Mouse (Mus musculus): ENCODE measurements at regions not wholly inside any gene's neighbourhood (a gene's known extent, or its start where the extent isn't known, plus 50 kb on each side); places are given as distances from the start of the nearest gene placed in this dataset.

- Histone ChIP-seq H3K27me3 (ENCODE audit: control insufficient read depth in 1 of 2, insufficient read depth in 2 of 2, low read length in 2 of 2) (no peaks in the 10 kb centered on the region; a peak in 1 of 4 replicates), H3K9me3 (replicated peaks; ENCODE audit: insufficient read depth, low read length) (no peaks in the 10 kb centered on the region), H3K27ac (ENCODE audit: control insufficient read depth, low read depth, low read length) (no peak overlapping the region), H3K4me1 (ENCODE audit: control insufficient read depth in 1 of 2, insufficient read depth in 2 of 2, low read length in 2 of 2) (no peaks in the 10 kb centered on the region), H3K36me3 (ENCODE audit: control insufficient read depth in 1 of 2, insufficient read depth in 2 of 2, low read length in 2 of 2) (no peaks in the 10 kb centered on the region), H3K4me3 (ENCODE audit: control insufficient read depth in 1 of 2, insufficient read depth in 1 of 2, low read depth in 2 of 2, low read length in 2 of 2) (no peak overlapping the region), H3K9ac (ENCODE audit: control insufficient read depth, low read depth, low read length, poor library complexity, severe bottlenecking) (no peak overlapping the region), H3K79me2 (ENCODE audit: control insufficient read depth, insufficient read depth, low read length, poor library complexity) (no peaks in the 10 kb centered on the region)
- TF ChIP-seq ZC3H11A (IDR thresholded peaks at IDR 0.05; ENCODE audit: low read depth, low read length) = no peak
- TF ChIP-seq TAL1 (IDR thresholded peaks at IDR 0.05; ENCODE audit: low read length) = no peak
- TF ChIP-seq ZMIZ1 (IDR thresholded peaks at IDR 0.05; ENCODE audit: low read depth, low read length) = no peak
- no peak for TF ChIP-seq CHD1 (IDR thresholded peaks at IDR 0.05; ENCODE audit: low read depth, low read length)
- TF ChIP-seq USF2 (IDR thresholded peaks at IDR 0.05; ENCODE audit: borderline replicate concordance in 1 of 2, insufficient read depth in 1 of 2, low read depth in 1 of 2, low read length in 2 of 2) = no peak
- no peak for TF ChIP-seq NELFE (IDR thresholded peaks at IDR 0.05; ENCODE audit: low read depth, low read length)
- TF ChIP-seq SMC3 (IDR thresholded peaks at IDR 0.05; ENCODE audit: low read depth, low read length) = no peak
- TF ChIP-seq NRF1 (IDR thresholded peaks at IDR 0.05; ENCODE audit: insufficient read depth, low read depth, low read length, poor library complexity, severe bottlenecking) = no peak
- no peak for TF ChIP-seq TBP (IDR thresholded peaks at IDR 0.05; ENCODE audit: low read depth, low read length)
- no peak for TF ChIP-seq BHLHE40 (IDR thresholded peaks at IDR 0.05; ENCODE audit: borderline replicate concordance, low read depth, low read length)
- TF ChIP-seq CTCF (IDR thresholded peaks at IDR 0.05 in 2 of 3, conservative IDR thresholded peaks at IDR 0.05 in 1 of 3; ENCODE audit: control insufficient read depth in 1 of 3, insufficient read depth in 1 of 3, low read depth in 2 of 3, low read length in 3 of 3, poor library complexity in 1 of 3, severe bottlenecking in 1 of 3) = no peak
- no peak for TF ChIP-seq ELF1 (IDR thresholded peaks at IDR 0.05; ENCODE audit: low read depth, low read length)
- TF ChIP-seq SIN3A (IDR thresholded peaks at IDR 0.05; ENCODE audit: low read length) = no peak
- no peak for TF ChIP-seq GABPA (IDR thresholded peaks at IDR 0.05; ENCODE audit: low read depth, low read length)
- TF ChIP-seq UBTF (IDR thresholded peaks at IDR 0.05; ENCODE audit: borderline replicate concordance, insufficient read depth, low read depth, low read length) = no peak
- TF ChIP-seq MYB (IDR thresholded peaks at IDR 0.05; ENCODE audit: low read depth, low read length) = no peak
- no peak for TF ChIP-seq RCOR1 (IDR thresholded peaks at IDR 0.05; ENCODE audit: low read depth, low read length)
- no peak for TF ChIP-seq MAFK (IDR thresholded peaks at IDR 0.05; ENCODE audit: borderline replicate concordance, low read depth, low read length)
- no peak for TF ChIP-seq MEF2A (IDR thresholded peaks at IDR 0.05; ENCODE audit: extremely low read depth, insufficient replicate concordance, low read depth, low read length, poor library complexity, severe bottlenecking)
- DNase-seq (ENCODE audit: low read depth, low spot score) = no peak
Observed at GRCm38 (mm10) chr13:83760387-83761170, 256.7 kb downstream of the Mef2c start.
